Mouse (Mus musculus) intestine, postnatal 0 days (tissue): ENCODE measurements around the gene Txnrd1. TPM values are rescaled to one million over a fixed set of nuclear protein-coding genes. Genes with fewer than 3 reads are reported as not detected.

ENCODE experiments used
- ATAC-seq: fragments of 200-750 bp; cut with Nextera tagmentation; 2 replicates; pipeline ENCODE4 v1.8.0; 2017; ENCODE audit warnings: mild to moderate bottlenecking, moderate TSS enrichment, moderate library complexity
- H3K27ac ChIP-seq: fragments of 300-500 bp; sonication (generic); 2 replicates; pipeline ENCODE4 v1.5.1; 2014; ENCODE audit warnings: mild to moderate bottlenecking, low read depth, low read length, moderate library complexity
- H3K27me3 ChIP-seq: fragments of 300-500 bp; sonication (generic); replicated peaks from 2 replicates; pipeline ENCODE4 v1.6.1; 2014; ENCODE audit warnings: low read length, mixed read lengths; ENCODE audit not compliant: control insufficient read depth, insufficient read depth
- H3K36me3 ChIP-seq: fragments of 300-500 bp; sonication (generic); 2 replicates; pipeline ENCODE4 v1.6.1; 2014; ENCODE audit warnings: mild to moderate bottlenecking, moderate library complexity; ENCODE audit not compliant: control insufficient read depth, insufficient read depth
- H3K4me1 ChIP-seq: fragments of 300-500 bp; sonication (generic); replicated peaks from 2 replicates; pipeline ENCODE4 v1.6.1; 2014; ENCODE audit warnings: antibody characterized with exemption, low read length, mixed read lengths; ENCODE audit not compliant: control insufficient read depth, insufficient read depth
- H3K4me2 ChIP-seq: fragments of 300-500 bp; sonication (generic); replicated peaks from 2 replicates; pipeline ENCODE4 v1.6.1; 2014; ENCODE audit warnings: low read depth, mild to moderate bottlenecking, moderate library complexity
- H3K4me3 ChIP-seq: fragments of 300-500 bp; sonication (generic); 2 replicates; pipeline ENCODE4 v1.5.1; 2014; ENCODE audit warnings: low read depth, low read length
- H3K9ac ChIP-seq: fragments of 300-500 bp; sonication (generic); 2 replicates; pipeline ENCODE4 v1.6.1; 2014; ENCODE audit warnings: mild to moderate bottlenecking, low read depth, low read length
- H3K9me3 ChIP-seq: fragments of 300-500 bp; sonication (generic); 2 replicates; pipeline ENCODE4 v1.6.1; 2016; ENCODE audit warnings: mixed run types; ENCODE audit not compliant: control insufficient read depth
- CTCF ChIP-seq: sonication (generic); IDR thresholded peaks from 2 replicates; pipeline ENCODE4 v1.5.1; 2016; ENCODE audit warnings: low read depth, mild to moderate bottlenecking, control low read depth, antibody characterized with exemption, moderate library complexity
- WGBS: fragments of 180-500 bp; shearing (Covaris S2); extraction: QIAGEN DNeasy Blood & Tissue Kit; methylation state at CpG from one replicate; pipeline ENCODE4 v1.1.7; 2014; 5-methylcytosine and 5-hydroxymethylcytosine counted together
- polyA plus RNA-seq: library from polyadenylated mRNA; unstranded; fragments of >200 nt; fragmentation: Nextera tagmentation; extraction: Ambion mirVana; gene quantifications from 2 replicates; pipeline ENCODE4 v1.2.1, GENCODE M21; 2015

The Txnrd1 gene
- 65.7 and 67.7 TPM in 2 replicates for polyA plus RNA-seq

- Histone ChIP-seq H3K27me3 (no peaks in the 10 kb centered on the region), H3K9ac (no peak within 1 kb of the TSS), H3K9me3 (no peaks in the 10 kb centered on the region), H3K36me3 (no peaks in the 10 kb centered on the region), H3K4me3 (no peak within 1 kb of the TSS), H3K4me1 (no peaks in the 10 kb centered on the region), H3K4me2 (no peak within 1 kb of the TSS), H3K27ac (no peak within 1 kb of the TSS)
- ATAC-seq = no peak
- 64% methylated on average over 9 of the region's 9 CpGs for WGBS
- no peak for TF ChIP-seq CTCF
Observed at GRCm38 (mm10) chr10:82833926-82834325, at the start of gene Txnrd1. Txnrd1 (plus strand) TSS chr10:82833951.

GRCm38 (mm10) chr10:82789181-82789580, 44.6 kb upstream of the Txnrd1 start:
- no peaks in the 10 kb centered on the region for H3K4me1 ChIP-seq
- H3K9ac ChIP-seq = no peak overlapping the region
- no peak overlapping the region for H3K4me2 ChIP-seq
- no peaks in the 10 kb centered on the region for H3K36me3 ChIP-seq
- no peaks in the 10 kb centered on the region for H3K27me3 ChIP-seq
- H3K9me3 ChIP-seq = 0 out of 2 replicates have a peak, but pooled peaks cover 3% of the 10 kb centered on the region
- no peak for TF ChIP-seq CTCF
- H3K4me3 ChIP-seq = no peak overlapping the region
- ATAC-seq = no peak
- no peak overlapping the region for H3K27ac ChIP-seq

GRCm38 (mm10) chr10:82790504-82790903, 43.2 kb upstream of the Txnrd1 start:
- Histone ChIP-seq H3K36me3 (no peaks in the 10 kb centered on the region), H3K4me1 (no peaks in the 10 kb centered on the region), H3K27ac (no peak overlapping the region), H3K27me3 (no peaks in the 10 kb centered on the region), H3K4me2 (no peak overlapping the region), H3K9ac (no peak overlapping the region), H3K4me3 (no peak overlapping the region), H3K9me3 (0 out of 2 replicates have a peak, but pooled peaks cover 3% of the 10 kb centered on the region)
- 90% methylated on average over 5 of the region's 5 CpGs for WGBS
- no peak for TF ChIP-seq CTCF
- no peak for ATAC-seq

DNA sequence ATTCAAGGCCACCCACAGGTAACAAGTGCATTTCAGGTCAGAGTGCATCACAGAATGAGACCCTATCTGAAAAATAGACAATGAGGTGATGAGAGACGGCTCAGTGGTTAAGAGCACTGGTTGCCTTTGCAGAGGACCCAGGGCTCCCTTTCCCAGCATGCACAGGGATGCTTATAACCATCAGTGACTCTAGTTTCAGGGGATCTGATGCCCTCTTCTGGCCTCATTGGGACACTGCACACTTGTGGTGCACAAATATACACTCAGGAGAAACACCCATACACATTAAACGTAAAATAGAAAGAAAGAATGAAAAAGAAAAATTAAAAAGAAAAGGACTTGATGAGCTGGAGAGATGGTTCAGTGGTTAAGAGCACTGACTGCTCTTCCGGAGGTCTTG, 42.0 kb upstream of the Txnrd1 start:
- no peak overlapping the region for H3K4me2 ChIP-seq
- ATAC-seq = no peak
- 98% methylated on average over 3 of the region's 3 CpGs for WGBS
- 0 out of 2 replicates have a peak, but pooled peaks have one; percentile 14 for TF ChIP-seq CTCF
- H3K4me1 ChIP-seq = no peaks in the 10 kb centered on the region
- H3K4me3 ChIP-seq = no peak overlapping the region
- H3K36me3 ChIP-seq = no peaks in the 10 kb centered on the region
- no peaks in the 10 kb centered on the region for H3K27me3 ChIP-seq
- H3K9me3 ChIP-seq = 0 out of 2 replicates have a peak, but pooled peaks cover 3% of the 10 kb centered on the region
- H3K27ac ChIP-seq = no peak overlapping the region
- H3K9ac ChIP-seq = no peak overlapping the region

DNA sequence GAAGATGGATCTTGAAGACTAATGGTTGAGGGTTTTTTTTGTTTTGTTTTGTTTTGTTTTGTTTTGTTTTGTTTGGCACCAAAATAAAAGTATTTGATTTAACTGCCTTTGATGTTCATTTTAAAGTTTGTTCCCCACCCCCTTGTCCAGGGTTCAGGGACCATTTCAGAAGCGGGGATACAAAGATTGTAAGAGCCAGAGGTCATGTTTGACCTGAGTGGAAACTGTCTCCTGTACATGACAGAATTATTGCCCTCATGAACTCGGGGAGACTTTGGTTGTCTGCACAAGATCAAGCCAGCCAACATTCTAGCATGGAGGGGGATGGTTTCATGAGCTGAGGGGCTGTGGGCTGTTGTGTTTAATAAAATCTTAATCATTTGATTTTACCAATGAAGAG, 41.4 kb upstream of the Txnrd1 start:
- Histone ChIP-seq H3K4me1 (no peaks in the 10 kb centered on the region), H3K36me3 (no peaks in the 10 kb centered on the region), H3K9ac (no peak overlapping the region), H3K4me2 (no peak overlapping the region), H3K9me3 (0 out of 2 replicates have a peak, but pooled peaks cover 3% of the 10 kb centered on the region), H3K27ac (no peak overlapping the region), H3K4me3 (no peak overlapping the region), H3K27me3 (no peaks in the 10 kb centered on the region)
- TF ChIP-seq CTCF = no peak
- ATAC-seq = no peak
- 22% methylated on average over 2 of the region's 2 CpGs for WGBS

DNA sequence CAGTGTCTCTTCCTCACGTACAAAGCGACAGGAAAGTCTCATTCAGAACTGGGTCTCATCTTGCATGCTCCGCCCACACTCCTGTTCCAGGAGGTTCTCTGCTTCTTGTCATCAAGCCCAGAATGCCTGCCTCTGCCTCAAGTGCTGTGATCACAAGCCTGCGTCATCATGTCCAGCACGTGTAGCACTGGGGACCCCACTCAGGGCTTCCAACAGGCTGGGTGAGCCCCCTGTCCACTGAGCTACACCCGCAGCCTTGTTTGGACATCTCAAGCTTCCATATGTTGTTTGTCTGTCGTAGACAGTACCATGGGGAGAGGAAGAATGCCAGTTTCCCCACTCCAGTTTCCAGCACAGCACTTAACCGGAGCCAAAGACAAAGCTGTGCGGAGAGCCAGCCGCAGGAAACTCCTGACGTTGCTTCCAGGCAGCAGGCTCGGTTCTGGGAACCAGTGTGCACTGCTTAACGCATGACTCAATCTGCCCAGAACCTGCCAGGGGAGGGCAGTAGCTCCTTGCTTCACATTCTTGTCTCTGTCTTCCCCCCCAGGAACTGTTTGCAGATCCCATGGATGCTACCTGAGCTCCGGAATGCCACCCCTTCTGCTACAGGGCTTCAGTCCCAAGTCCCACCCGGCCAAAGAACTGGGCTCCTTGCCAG, 38.5 kb upstream of the Txnrd1 start:
- Histone ChIP-seq H3K4me1 (no peaks in the 10 kb centered on the region), H3K27ac (no peak overlapping the region), H3K4me2 (peak overlapping the region; percentile 39), H3K9ac (0 out of 2 replicates have a peak overlapping the region, but pooled peaks have one; percentile 11), H3K36me3 (no peaks in the 10 kb centered on the region), H3K9me3 (0 out of 2 replicates have a peak, but pooled peaks cover 3% of the 10 kb centered on the region), H3K27me3 (no peaks in the 10 kb centered on the region), H3K4me3 (no peak overlapping the region)
- WGBS = 20% methylated on average over 15 of the region's 15 CpGs
- TF ChIP-seq CTCF = peak; percentile 78
- no peak for ATAC-seq
